Mouse (Mus musculus) heart, embryonic 12.5 days (tissue): ENCODE measurements around the gene Ank3. TPM values are rescaled to one million over a fixed set of nuclear protein-coding genes. Genes with fewer than 3 reads are reported as not detected.

Experiments
- ATAC-seq: fragments of 200-750 bp; cut with Nextera tagmentation; 2 replicates; pipeline ENCODE4 v1.8.0; 2017; ENCODE audit warnings: moderate TSS enrichment, moderate library complexity; ENCODE audit not compliant: insufficient number of reproducible peaks, low FRiP score
- H3K27ac ChIP-seq: fragments of 300-500 bp; sonication (generic); 2 replicates; pipeline ENCODE4 v1.5.1; 2016; ENCODE audit warnings: mild to moderate bottlenecking, moderate library complexity; ENCODE audit not compliant: poor library complexity, severe bottlenecking
- H3K27me3 ChIP-seq: fragments of 300-500 bp; sonication (generic); replicated peaks from 2 replicates; pipeline ENCODE4 v1.6.1; 2016; ENCODE audit warnings: mild to moderate bottlenecking, moderate library complexity
- H3K36me3 ChIP-seq: fragments of 300-500 bp; sonication (generic); 2 replicates; pipeline ENCODE4 v1.6.1; 2016; ENCODE audit warnings: mild to moderate bottlenecking, moderate library complexity
- H3K4me1 ChIP-seq: fragments of 300-500 bp; sonication (generic); replicated peaks from 2 replicates; pipeline ENCODE4 v1.6.1; 2016; ENCODE audit warnings: mild to moderate bottlenecking
- H3K4me2 ChIP-seq: fragments of 300-500 bp; sonication (generic); 2 replicates; pipeline ENCODE4 v1.6.1; 2016; ENCODE audit warnings: mild to moderate bottlenecking, moderate library complexity
- H3K4me3 ChIP-seq: fragments of 300-500 bp; sonication (generic); 2 replicates; pipeline ENCODE4 v1.5.1; 2016; ENCODE audit warnings: mild to moderate bottlenecking
- H3K9ac ChIP-seq: fragments of 300-500 bp; sonication (generic); 2 replicates; pipeline ENCODE4 v1.6.1; 2016; ENCODE audit warnings: mild to moderate bottlenecking, moderate library complexity
- H3K9me3 ChIP-seq: fragments of 300-500 bp; sonication (generic); replicated peaks from 2 replicates; pipeline ENCODE4 v1.6.1; 2016; ENCODE audit warnings: mild to moderate bottlenecking, moderate library complexity
- WGBS: fragments of 180-500 bp; shearing (Covaris S2); methylation state at CpG from one replicate; pipeline ENCODE4 v1.1.7; 2016; 5-methylcytosine and 5-hydroxymethylcytosine counted together
- polyA plus RNA-seq: library from polyadenylated mRNA; unstranded; fragments of >200 nt; fragmentation: Nextera tagmentation; extraction: Ambion mirVana; gene quantifications from 2 replicates; pipeline ENCODE4 v1.2.1, GENCODE M21; 2016

The Ank3 gene
- polyA plus RNA-seq, 1 experiment from 2014 or later = 61.9 TPM

DNA sequence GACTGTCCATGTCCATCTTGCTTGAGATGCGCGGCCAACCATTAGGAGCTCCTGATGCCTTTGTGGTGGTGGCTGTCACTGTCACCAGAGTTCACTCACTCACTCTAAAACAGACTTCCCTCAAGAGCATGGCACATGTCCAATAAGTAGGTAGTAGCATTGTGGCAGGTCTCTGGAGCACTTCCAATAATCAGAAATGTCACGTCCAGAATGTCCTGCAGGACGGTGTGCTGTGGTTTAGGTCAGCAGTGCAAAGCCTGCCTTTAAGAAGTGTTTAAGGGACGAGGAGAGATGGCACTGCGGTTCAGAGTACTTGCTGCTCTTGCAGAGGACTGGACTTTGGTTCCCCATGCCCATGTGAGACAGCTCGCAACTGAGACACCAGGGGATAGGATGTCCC lies 433.0 kb downstream of the Ank3 start:
- Histone ChIP-seq H3K27ac (no peak overlapping the region), H3K4me1 (peaks cover 37% of the 10 kb centered on the region), H3K4me3 (no peak overlapping the region), H3K27me3 (no peaks in the 10 kb centered on the region), H3K9me3 (no peaks in the 10 kb centered on the region), H3K4me2 (no peak overlapping the region), H3K9ac (no peak overlapping the region), H3K36me3 (0 out of 2 replicates have a peak, but pooled peaks cover 3% of the 10 kb centered on the region)
- WGBS = 63% methylated on average over 7 of the region's 7 CpGs
- ATAC-seq = 0 out of 2 replicates have a peak, but pooled peaks have one; percentile 11

DNA sequence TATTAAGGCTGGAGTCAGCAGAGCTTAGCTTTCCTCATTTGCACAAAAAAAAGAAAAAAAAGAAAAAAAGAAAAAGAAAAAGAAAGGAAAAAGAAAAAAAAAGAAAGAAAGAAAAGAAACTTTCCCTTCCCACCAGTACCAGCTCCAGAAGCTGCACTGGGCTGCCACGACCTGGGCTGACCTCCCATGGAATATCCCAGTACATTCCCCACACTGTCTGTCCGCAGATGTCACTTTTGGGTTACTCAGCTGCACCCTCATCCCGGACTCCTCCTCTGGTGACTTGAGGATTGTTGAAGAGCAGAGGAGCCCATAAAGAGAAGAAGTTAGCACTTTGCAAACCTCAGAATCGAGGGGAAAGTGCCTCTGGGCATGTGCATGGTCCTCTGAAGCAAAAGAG lies 433.7 kb downstream of the Ank3 start:
- Histone ChIP-seq H3K27ac (no peak overlapping the region), H3K9ac (no peak overlapping the region), H3K27me3 (no peaks in the 10 kb centered on the region), H3K4me3 (no peak overlapping the region), H3K4me1 (peaks cover 37% of the 10 kb centered on the region), H3K4me2 (no peak overlapping the region), H3K9me3 (no peaks in the 10 kb centered on the region), H3K36me3 (no peaks in the 10 kb centered on the region)
- no peak for ATAC-seq
- 70% methylated on average over 4 of the region's 4 CpGs for WGBS

DNA sequence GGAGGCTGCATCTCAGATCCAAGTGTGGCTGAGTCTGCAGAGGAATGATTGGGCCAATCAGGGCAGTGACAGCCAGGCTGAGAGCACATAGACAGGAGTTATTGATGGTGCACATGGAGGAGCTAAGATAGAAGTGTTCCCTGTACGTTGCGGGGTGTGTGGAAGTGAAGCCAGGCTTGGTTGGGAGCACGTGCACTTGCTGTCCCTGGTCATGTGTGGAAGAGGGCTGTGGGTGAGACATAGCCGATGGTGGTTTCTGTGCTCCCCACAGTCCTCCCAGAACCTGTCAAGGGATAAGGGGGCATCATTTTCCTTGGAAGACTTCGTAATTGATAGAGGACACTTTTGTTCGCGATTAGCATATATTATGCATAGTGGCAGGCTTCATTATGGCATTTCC lies 434.2 kb downstream of the Ank3 start:
- WGBS = 86% methylated on average over 7 of the region's 7 CpGs
- ATAC-seq = no peak
- no peak overlapping the region for H3K4me2 ChIP-seq

DNA sequence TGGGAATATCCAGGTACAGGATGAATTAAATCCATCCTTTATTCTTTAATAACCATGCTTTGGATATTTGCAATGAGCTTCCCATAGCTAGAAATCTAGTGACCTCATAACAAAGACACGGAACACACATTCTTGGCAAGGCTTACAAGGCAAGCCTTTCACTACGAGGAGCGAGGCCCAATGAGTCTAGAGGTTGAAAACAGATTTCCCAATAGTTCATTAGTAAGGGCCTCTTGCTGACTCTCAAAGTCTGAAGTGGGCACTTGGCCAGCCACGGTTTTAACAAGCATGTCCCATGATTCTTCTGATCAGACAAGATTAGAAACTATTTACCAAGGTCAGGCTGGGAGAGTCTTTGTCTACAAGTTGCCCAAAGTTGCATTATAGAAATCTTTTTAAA lies 436.1 kb downstream of the Ank3 start:
- H3K27me3 ChIP-seq = no peaks in the 10 kb centered on the region
- no peak overlapping the region for H3K4me2 ChIP-seq
- H3K4me3 ChIP-seq = no peak overlapping the region
- peaks cover 24% of the 10 kb centered on the region for H3K4me1 ChIP-seq
- no peaks in the 10 kb centered on the region for H3K9me3 ChIP-seq
- H3K36me3 ChIP-seq = no peaks in the 10 kb centered on the region
- WGBS = 44% methylated on average over 4 of the region's 4 CpGs
- ATAC-seq = no peak
- no peak overlapping the region for H3K9ac ChIP-seq
- peak overlapping the region; percentile 25; the same call in 1 of the 2 replicates for H3K27ac ChIP-seq

More for the DNA sequence above, 434.2 kb downstream of the Ank3 start:
- H3K27me3 ChIP-seq = no peaks in the 10 kb centered on the region
- H3K9ac ChIP-seq = no peak overlapping the region
- peaks cover 37% of the 10 kb centered on the region for H3K4me1 ChIP-seq
- no peak overlapping the region for H3K4me3 ChIP-seq
- no peaks in the 10 kb centered on the region for H3K36me3 ChIP-seq
- H3K9me3 ChIP-seq = no peaks in the 10 kb centered on the region
- no peak overlapping the region for H3K27ac ChIP-seq

DNA sequence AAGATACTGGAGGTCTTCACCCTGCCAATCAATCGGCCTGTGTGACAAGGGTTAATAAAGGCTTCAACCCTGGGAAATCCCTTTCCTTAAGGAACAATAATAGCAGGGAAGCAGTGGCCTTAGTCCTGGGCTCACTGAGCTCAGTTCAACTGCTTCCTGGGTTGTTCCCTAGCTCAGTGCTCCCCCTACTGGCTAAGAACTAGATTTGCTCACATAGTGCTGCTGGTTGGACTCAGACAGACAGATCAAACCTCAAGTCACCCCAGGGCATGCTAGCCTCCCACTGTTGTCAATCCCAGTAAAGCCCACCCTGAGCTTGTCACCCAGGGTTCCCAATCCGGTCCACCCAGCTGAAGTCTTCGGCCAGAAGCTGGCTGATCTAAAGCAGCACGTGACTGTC lies 447.2 kb downstream of the Ank3 start:
- peaks cover 9% of the 10 kb centered on the region for H3K36me3 ChIP-seq
- H3K4me1 ChIP-seq = peaks cover 10% of the 10 kb centered on the region
- H3K9me3 ChIP-seq = no peaks in the 10 kb centered on the region
- H3K4me2 ChIP-seq = no peak overlapping the region
- no peak overlapping the region for H3K4me3 ChIP-seq
- 36% methylated on average over 4 of the region's 4 CpGs for WGBS
- peak; percentile 64 for ATAC-seq
- no peak overlapping the region for H3K9ac ChIP-seq
- no peak overlapping the region for H3K27ac ChIP-seq
- H3K27me3 ChIP-seq = no peaks in the 10 kb centered on the region

DNA sequence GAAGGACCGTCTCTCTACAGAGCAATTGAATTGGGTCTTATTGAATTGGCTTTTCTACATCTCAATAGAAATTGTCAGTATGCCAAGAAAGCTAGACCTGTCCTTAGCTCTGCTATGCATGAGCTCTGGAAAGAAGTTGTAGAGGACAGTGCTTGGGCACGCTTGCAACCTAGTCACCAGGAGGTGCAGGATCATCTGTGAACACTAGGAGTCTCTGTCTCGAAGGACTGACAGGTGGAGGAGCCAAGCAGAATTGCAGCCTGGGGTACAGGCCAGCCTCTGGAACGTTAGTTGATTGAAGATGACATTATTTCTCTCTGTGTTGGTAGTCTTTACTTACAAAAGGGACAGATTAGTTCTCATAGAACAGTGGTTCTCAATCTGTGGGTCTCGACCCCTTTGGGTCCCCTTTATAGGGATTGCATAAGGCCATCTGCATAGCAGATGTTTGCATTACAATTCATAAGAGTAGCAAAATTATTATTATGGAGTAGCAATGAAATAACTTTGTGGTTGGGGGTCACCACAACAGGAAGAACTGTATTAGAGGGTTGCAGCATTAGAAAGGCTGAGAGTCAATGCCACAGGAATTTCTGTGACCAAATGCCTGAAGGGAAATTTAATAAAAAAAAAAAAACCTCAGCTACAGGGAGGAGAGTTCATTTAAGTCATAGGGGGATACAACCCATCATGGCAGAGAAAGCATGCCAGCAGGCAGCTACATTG lies 454.0 kb downstream of the Ank3 start:
- Histone ChIP-seq H3K9ac (no peak overlapping the region), H3K9me3 (no peaks in the 10 kb centered on the region), H3K4me1 (no peaks in the 10 kb centered on the region), H3K4me2 (no peak overlapping the region), H3K27me3 (no peaks in the 10 kb centered on the region), H3K36me3 (peaks cover 37% of the 10 kb centered on the region), H3K27ac (no peak overlapping the region), H3K4me3 (no peak overlapping the region)
- no peak for ATAC-seq
- 67% methylated on average over 5 of the region's 5 CpGs for WGBS

DNA sequence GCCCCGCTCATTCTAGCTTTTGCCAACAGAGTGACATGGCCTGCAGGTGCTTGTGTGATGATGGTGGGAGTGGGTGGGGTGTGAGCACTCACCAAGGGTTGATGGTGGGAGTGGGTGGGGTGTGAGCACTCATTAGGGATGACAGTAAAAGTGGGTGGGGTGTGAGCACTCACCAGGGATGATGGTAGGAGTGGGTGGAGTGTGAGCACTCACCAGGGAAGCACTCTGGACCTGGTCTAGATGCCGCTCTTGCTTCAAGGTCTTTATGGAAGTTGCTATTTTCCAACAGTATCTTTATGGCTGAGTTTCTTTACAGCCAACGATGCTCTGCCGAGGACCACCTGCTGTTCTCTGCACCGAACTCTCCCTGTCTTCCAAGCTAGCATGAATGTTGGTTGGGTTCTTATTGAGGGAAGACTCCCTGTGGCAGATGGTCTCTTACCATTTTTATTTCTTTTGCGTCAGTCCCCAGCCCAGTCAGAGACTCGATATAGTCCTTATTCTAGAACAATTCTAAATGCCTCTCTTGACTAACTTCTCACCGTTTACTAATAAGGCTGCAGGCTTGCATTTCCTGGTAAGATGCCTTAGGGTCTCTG lies 456.1 kb downstream of the Ank3 start:
- no peak overlapping the region for H3K4me2 ChIP-seq
- ATAC-seq = no peak
- H3K9me3 ChIP-seq = no peaks in the 10 kb centered on the region
- H3K36me3 ChIP-seq = peaks cover 46% of the 10 kb centered on the region
- no peak overlapping the region for H3K27ac ChIP-seq
- no peaks in the 10 kb centered on the region for H3K27me3 ChIP-seq
- no peak overlapping the region for H3K4me3 ChIP-seq
- 92% methylated on average over 8 of the region's 8 CpGs for WGBS
- no peak overlapping the region for H3K9ac ChIP-seq
- peaks cover 13% of the 10 kb centered on the region for H3K4me1 ChIP-seq

DNA sequence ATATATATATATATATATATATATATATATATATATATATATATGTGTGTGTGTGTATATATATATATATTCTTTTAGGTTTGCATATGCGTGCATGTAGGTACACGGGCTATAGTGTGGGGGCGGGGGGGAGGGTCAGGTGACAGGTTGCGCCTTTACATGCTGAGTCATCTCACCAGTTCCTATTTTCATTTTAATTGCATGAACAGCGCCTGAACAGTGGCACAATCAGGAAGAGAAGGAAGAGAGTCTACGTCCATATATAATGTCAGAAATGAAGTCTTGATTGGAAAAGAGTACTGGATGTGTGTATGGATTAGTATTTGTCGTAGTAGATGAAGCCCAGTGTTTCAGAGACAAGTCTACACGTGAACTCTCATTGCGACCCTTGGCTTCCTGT lies 459.4 kb downstream of the Ank3 start:
- Histone ChIP-seq H3K4me3 (no peak overlapping the region), H3K36me3 (peaks cover 32% of the 10 kb centered on the region), H3K27me3 (no peaks in the 10 kb centered on the region), H3K4me2 (no peak overlapping the region), H3K4me1 (peaks cover 18% of the 10 kb centered on the region), H3K9ac (no peak overlapping the region), H3K27ac (no peak overlapping the region), H3K9me3 (no peaks in the 10 kb centered on the region)
- ATAC-seq = no peak
- 88% methylated on average over 9 of the region's 9 CpGs for WGBS

DNA sequence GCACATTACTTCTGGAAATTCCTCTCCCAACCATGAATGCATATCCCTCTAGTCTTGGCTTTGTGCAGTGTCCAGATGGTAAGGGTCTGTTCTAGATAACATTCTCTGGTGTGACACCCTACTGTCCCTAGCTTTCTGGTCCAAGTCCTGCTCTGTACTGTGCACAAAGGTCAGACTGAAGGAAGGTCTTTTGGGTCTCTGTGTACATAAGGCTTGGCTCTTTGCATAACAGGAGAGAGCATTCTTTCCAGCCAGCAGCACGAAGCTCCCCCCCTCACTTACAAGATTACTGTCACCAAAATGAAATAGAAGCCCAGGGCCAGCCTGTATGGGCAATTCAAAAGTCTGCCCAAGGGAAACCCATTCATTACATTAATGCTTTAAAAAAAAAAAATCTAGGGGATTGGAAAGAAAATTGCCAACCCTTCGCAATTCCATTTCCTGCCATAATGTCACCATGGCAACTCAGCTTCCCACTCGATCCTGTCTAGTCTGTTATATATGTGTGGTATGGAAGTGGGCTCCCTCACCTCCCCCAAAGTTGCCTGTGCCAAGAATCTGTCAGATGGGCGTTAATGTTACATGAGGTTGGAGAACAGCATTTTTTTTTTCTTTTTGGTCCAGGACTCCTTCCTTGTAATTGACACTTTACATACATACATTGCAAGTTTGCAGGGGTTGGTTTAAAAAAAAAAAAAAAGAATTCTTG lies 460.5 kb downstream of the Ank3 start:
- no peak for ATAC-seq
- no peak overlapping the region for H3K4me3 ChIP-seq
- no peaks in the 10 kb centered on the region for H3K9me3 ChIP-seq
- no peaks in the 10 kb centered on the region for H3K27me3 ChIP-seq
- WGBS = 36% methylated on average over 4 of the region's 4 CpGs
- H3K36me3 ChIP-seq = peaks cover 32% of the 10 kb centered on the region
- no peak overlapping the region for H3K9ac ChIP-seq
- H3K27ac ChIP-seq = peak overlapping the region; percentile 54
- no peak overlapping the region for H3K4me2 ChIP-seq
- peaks cover 22% of the 10 kb centered on the region for H3K4me1 ChIP-seq

DNA sequence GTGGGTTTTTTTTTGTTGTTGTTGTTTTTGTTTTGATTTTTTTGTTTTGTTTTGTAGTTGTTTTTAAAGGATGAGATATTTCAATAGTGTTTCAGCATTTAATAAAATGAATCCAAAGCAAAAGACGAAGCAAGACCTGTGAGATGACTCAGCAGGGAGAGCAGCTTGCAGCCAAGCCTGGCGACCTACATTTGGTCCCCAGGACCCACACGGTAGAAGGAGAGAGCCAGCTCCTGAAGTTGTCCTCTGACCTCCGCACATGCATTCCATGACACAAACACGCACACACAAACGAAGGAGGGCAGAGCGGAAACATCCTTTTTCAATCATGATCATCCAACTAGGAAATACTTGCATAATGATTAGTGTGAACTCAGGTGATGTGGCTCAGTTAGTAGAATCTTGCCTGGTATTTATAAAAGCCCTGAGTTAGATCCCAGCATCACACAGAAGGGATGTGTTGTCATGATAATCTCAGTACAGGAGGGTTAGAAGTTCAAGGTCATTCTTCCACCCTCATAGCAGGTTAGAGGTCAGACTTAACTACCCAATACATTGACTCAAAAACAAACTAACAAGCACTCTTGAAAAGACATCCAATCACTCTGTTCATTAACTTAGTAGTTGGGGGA lies 461.4 kb downstream of the Ank3 start:
- peaks cover 26% of the 10 kb centered on the region for H3K36me3 ChIP-seq
- ATAC-seq = no peak
- 77% methylated on average over 7 of the region's 7 CpGs for WGBS
- H3K4me3 ChIP-seq = no peak overlapping the region
- no peak overlapping the region for H3K27ac ChIP-seq
- H3K4me1 ChIP-seq = peaks cover 22% of the 10 kb centered on the region
- no peaks in the 10 kb centered on the region for H3K9me3 ChIP-seq
- no peak overlapping the region for H3K9ac ChIP-seq
- H3K27me3 ChIP-seq = no peaks in the 10 kb centered on the region
- no peak overlapping the region for H3K4me2 ChIP-seq

DNA sequence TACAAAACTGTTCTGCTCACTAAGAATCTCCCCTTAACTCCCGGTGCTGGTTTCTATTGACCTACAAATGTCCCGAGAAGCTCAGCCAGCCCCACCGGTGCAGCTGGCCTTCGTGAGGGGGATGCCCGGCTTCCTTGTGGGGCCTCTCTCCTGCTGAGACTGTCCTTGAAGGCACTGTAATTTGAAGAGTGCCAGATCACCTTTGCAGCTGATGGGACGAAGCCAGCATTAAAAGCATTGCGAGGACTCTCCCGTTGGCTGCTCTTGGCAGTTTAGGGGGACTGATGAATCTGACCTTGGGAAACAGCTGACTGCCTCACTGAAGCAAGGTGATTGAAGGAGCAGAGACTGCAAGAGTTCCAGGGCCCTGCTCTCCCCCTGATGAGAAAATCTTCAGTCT lies 464.3 kb downstream of the Ank3 start:
- Histone ChIP-seq H3K36me3 (peaks cover 14% of the 10 kb centered on the region; the same call in 1 of the 2 replicates), H3K4me1 (peaks cover 22% of the 10 kb centered on the region), H3K27me3 (no peaks in the 10 kb centered on the region), H3K27ac (peak overlapping the region; percentile 63; the same call in 1 of the 2 replicates), H3K9ac (no peak overlapping the region), H3K4me2 (no peak overlapping the region), H3K9me3 (no peaks in the 10 kb centered on the region), H3K4me3 (no peak overlapping the region)
- 35% methylated on average over 8 of the region's 8 CpGs for WGBS
- no peak for ATAC-seq
